Mouse (Mus musculus) 416B (cell line): ENCODE data around the gene Efcab6.
A peak's percentile ranks its signal among the peaks of the same experiment; 100 is the strongest.

Experiments used
- DNase-seq: peaks from one replicate; pipeline ENCODE4 v3.0.0; 2011; ENCODE audit warnings: low read depth

Efcab6 gene

GRCm38 (mm10) chr15:84058841-84059240, 6.3 kb downstream of the Efcab6 start:
- DNase-seq: no peak

- DNase-seq: no peak
These were observed 9.1 kb downstream of the Efcab6 start for GRCm38 (mm10) chr15:84056083-84056482.

- DNase-seq: peak; percentile 52
These were observed 11.3 kb downstream of the Efcab6 start for GRCm38 (mm10) chr15:84053859-84054258.

- no peak for DNase-seq
These were observed 11.9 kb downstream of the Efcab6 start for GRCm38 (mm10) chr15:84053240-84053639.

GRCm38 (mm10) chr15:84052390-84052789, 12.8 kb downstream of the Efcab6 start:
- no peak for DNase-seq

GRCm38 (mm10) chr15:84049570-84049969, 15.6 kb downstream of the Efcab6 start:
- DNase-seq: no peak

- no peak for DNase-seq
These were observed 19.6 kb downstream of the Efcab6 start for GRCm38 (mm10) chr15:84045562-84045961.

GRCm38 (mm10) chr15:84037067-84037466, 28.1 kb downstream of the Efcab6 start:
- DNase-seq: no peak

GRCm38 (mm10) chr15:84025651-84026050, 39.5 kb downstream of the Efcab6 start:
- DNase-seq: no peak

GRCm38 (mm10) chr15:84024851-84025250, 40.3 kb downstream of the Efcab6 start:
- DNase-seq: no peak

- DNase-seq: peak; percentile 2
These were observed 55.7 kb downstream of the Efcab6 start for GRCm38 (mm10) chr15:84009366-84010083.

GRCm38 (mm10) chr15:84004306-84004705, 60.9 kb downstream of the Efcab6 start:
- no peak for DNase-seq

GRCm38 (mm10) chr15:83999071-83999470, 66.1 kb downstream of the Efcab6 start:
- no peak for DNase-seq

- DNase-seq: no peak
These were observed 66.6 kb downstream of the Efcab6 start for GRCm38 (mm10) chr15:83998586-83998985.

GRCm38 (mm10) chr15:83998115-83998514, 67.1 kb downstream of the Efcab6 start:
- no peak for DNase-seq

GRCm38 (mm10) chr15:83997550-83997949, 67.6 kb downstream of the Efcab6 start:
- no peak for DNase-seq

GRCm38 (mm10) chr15:83996864-83997263, 68.3 kb downstream of the Efcab6 start:
- no peak for DNase-seq

- DNase-seq: no peak
These were observed 73.0 kb downstream of the Efcab6 start for GRCm38 (mm10) chr15:83992191-83992590.

GRCm38 (mm10) chr15:83991461-83991860, 73.7 kb downstream of the Efcab6 start:
- DNase-seq: no peak

- DNase-seq: no peak
These were observed 75.9 kb downstream of the Efcab6 start for GRCm38 (mm10) chr15:83989241-83989640.

GRCm38 (mm10) chr15:83988087-83988486, 77.1 kb downstream of the Efcab6 start:
- DNase-seq: no peak

GRCm38 (mm10) chr15:83982186-83982936, 82.8 kb downstream of the Efcab6 start:
- no peak for DNase-seq

- DNase-seq: no peak
These were observed 86.3 kb downstream of the Efcab6 start for GRCm38 (mm10) chr15:83978865-83979264.
